Mouse (Mus musculus): ENCODE measurements around the gene Slc38a4. TPM values are rescaled to one million over a fixed set of nuclear protein-coding genes. Genes with fewer than 3 reads are reported as not detected.

Slc38a4 gene
- polyA plus RNA-seq, 1 experiment from 2014 or later, result 8.5 TPM

- no peak for ATAC-seq (ENCODE audit: low read depth)
- H3K4me1 ChIP-seq (replicated peaks), result peaks cover 16% of the 10 kb centered on the region; the same call in 1 of the 2 replicates
- H3K27me3 ChIP-seq, result peaks cover 7% of the 10 kb centered on the region; the same call in 1 of the 2 replicates
- H3K4me3 ChIP-seq, result no peak overlapping the region
- no peak overlapping the region for H3K27ac ChIP-seq (replicated peaks)
- no peaks in the 10 kb centered on the region for H3K36me3 ChIP-seq
- H3K9me3 ChIP-seq, result peaks cover 8% of the 10 kb centered on the region; the same call in 1 of the 2 replicates
- H3K9ac ChIP-seq, result no peak overlapping the region
- no peak overlapping the region for H3K4me2 ChIP-seq
- WGBS, result 61% methylated on average over 10 of the region's 10 CpGs
Observed at GRCm38 (mm10) chr15:97050011-97050410, 5.7 kb downstream of the Slc38a4 start.

GRCm38 (mm10) chr15:97049281-97049841 lies 6.4 kb downstream of the Slc38a4 start:
- Histone ChIP-seq H3K36me3 (no peaks in the 10 kb centered on the region), H3K4me2 (no peak overlapping the region), H3K27ac (replicated peaks) (no peak overlapping the region), H3K4me1 (replicated peaks) (peaks cover 10% of the 10 kb centered on the region; the same call in 1 of the 2 replicates), H3K9ac (no peak overlapping the region), H3K4me3 (no peak overlapping the region), H3K9me3 (peaks cover 4% of the 10 kb centered on the region; the same call in 1 of the 2 replicates), H3K27me3 (0 out of 2 replicates have a peak, but pooled peaks cover 3% of the 10 kb centered on the region)
- no peak for ATAC-seq (ENCODE audit: low read depth)
- WGBS, result 57% methylated on average over 11 of the region's 11 CpGs

GRCm38 (mm10) chr15:97048267-97048666 lies 7.5 kb downstream of the Slc38a4 start:
- 0 out of 2 replicates have a peak, but pooled peaks cover 8% of the 10 kb centered on the region for H3K4me1 ChIP-seq (replicated peaks)
- H3K9me3 ChIP-seq, result no peaks in the 10 kb centered on the region
- no peak overlapping the region for H3K4me3 ChIP-seq
- H3K36me3 ChIP-seq, result no peaks in the 10 kb centered on the region
- no peaks in the 10 kb centered on the region for H3K27me3 ChIP-seq
- no peak overlapping the region for H3K27ac ChIP-seq (replicated peaks)
- 84% methylated on average over 5 of the region's 5 CpGs for WGBS
- no peak for ATAC-seq (ENCODE audit: low read depth)
- no peak overlapping the region for H3K4me2 ChIP-seq
- H3K9ac ChIP-seq, result no peak overlapping the region

GRCm38 (mm10) chr15:97043921-97044320 lies 11.8 kb downstream of the Slc38a4 start:
- Histone ChIP-seq H3K4me1 (replicated peaks) (no peaks in the 10 kb centered on the region), H3K27ac (replicated peaks) (no peak overlapping the region), H3K9ac (no peak overlapping the region), H3K9me3 (no peaks in the 10 kb centered on the region), H3K36me3 (no peaks in the 10 kb centered on the region), H3K4me2 (no peak overlapping the region), H3K4me3 (no peak overlapping the region), H3K27me3 (no peaks in the 10 kb centered on the region)
- ATAC-seq (ENCODE audit: low read depth), result no peak
- WGBS, result 89% methylated on average over 13 of the region's 13 CpGs

GRCm38 (mm10) chr15:97042001-97042491 lies 13.7 kb downstream of the Slc38a4 start:
- Histone ChIP-seq H3K36me3 (no peaks in the 10 kb centered on the region), H3K4me2 (no peak overlapping the region), H3K27ac (replicated peaks) (no peak overlapping the region), H3K4me3 (no peak overlapping the region), H3K9ac (no peak overlapping the region), H3K9me3 (no peaks in the 10 kb centered on the region), H3K4me1 (replicated peaks) (no peaks in the 10 kb centered on the region), H3K27me3 (no peaks in the 10 kb centered on the region)
- ATAC-seq (ENCODE audit: low read depth), result no peak
- WGBS, result 74% methylated on average over 7 of the region's 7 CpGs

GRCm38 (mm10) chr15:97041182-97041581 lies 14.6 kb downstream of the Slc38a4 start:
- Histone ChIP-seq H3K9ac (no peak overlapping the region), H3K4me3 (no peak overlapping the region), H3K27me3 (no peaks in the 10 kb centered on the region), H3K36me3 (no peaks in the 10 kb centered on the region), H3K4me2 (no peak overlapping the region), H3K27ac (replicated peaks) (no peak overlapping the region), H3K9me3 (no peaks in the 10 kb centered on the region), H3K4me1 (replicated peaks) (no peaks in the 10 kb centered on the region)
- no peak for ATAC-seq (ENCODE audit: low read depth)
- WGBS, result 93% methylated on average over 9 of the region's 9 CpGs

GRCm38 (mm10) chr15:97037710-97038109 lies 18.0 kb downstream of the Slc38a4 start:
- H3K36me3 ChIP-seq, result no peaks in the 10 kb centered on the region
- no peak overlapping the region for H3K4me3 ChIP-seq
- H3K4me2 ChIP-seq, result no peak overlapping the region
- 91% methylated on average over 8 of the region's 8 CpGs for WGBS
- no peaks in the 10 kb centered on the region for H3K4me1 ChIP-seq (replicated peaks)
- H3K9me3 ChIP-seq, result no peaks in the 10 kb centered on the region
- H3K9ac ChIP-seq, result no peak overlapping the region
- H3K27me3 ChIP-seq, result no peaks in the 10 kb centered on the region
- H3K27ac ChIP-seq (replicated peaks), result no peak overlapping the region
- no peak for ATAC-seq (ENCODE audit: low read depth)

- H3K27me3 ChIP-seq, result no peaks in the 10 kb centered on the region
- ATAC-seq (ENCODE audit: low read depth), result no peak
- no peaks in the 10 kb centered on the region for H3K36me3 ChIP-seq
- no peaks in the 10 kb centered on the region for H3K9me3 ChIP-seq
- H3K4me2 ChIP-seq, result no peak overlapping the region
- H3K4me1 ChIP-seq (replicated peaks), result no peaks in the 10 kb centered on the region
- H3K9ac ChIP-seq, result no peak overlapping the region
- H3K27ac ChIP-seq (replicated peaks), result no peak overlapping the region
- 84% methylated on average over 6 of the region's 6 CpGs for WGBS
- no peak overlapping the region for H3K4me3 ChIP-seq
Observed at GRCm38 (mm10) chr15:97035892-97036291, 19.9 kb downstream of the Slc38a4 start.

GRCm38 (mm10) chr15:97033485-97033991 lies 22.2 kb downstream of the Slc38a4 start:
- Histone ChIP-seq H3K27ac (replicated peaks) (no peak overlapping the region), H3K9me3 (no peaks in the 10 kb centered on the region), H3K9ac (no peak overlapping the region), H3K27me3 (no peaks in the 10 kb centered on the region), H3K4me1 (replicated peaks) (no peaks in the 10 kb centered on the region), H3K36me3 (no peaks in the 10 kb centered on the region), H3K4me2 (no peak overlapping the region), H3K4me3 (no peak overlapping the region)
- 50% methylated on average over 9 of the region's 9 CpGs for WGBS
- no peak for ATAC-seq (ENCODE audit: low read depth)

- Histone ChIP-seq H3K4me2 (no peak overlapping the region), H3K4me3 (no peak overlapping the region), H3K27me3 (no peaks in the 10 kb centered on the region), H3K27ac (replicated peaks) (no peak overlapping the region), H3K36me3 (no peaks in the 10 kb centered on the region), H3K9me3 (no peaks in the 10 kb centered on the region), H3K9ac (no peak overlapping the region), H3K4me1 (replicated peaks) (no peaks in the 10 kb centered on the region)
- WGBS, result 81% methylated on average over 5 of the region's 5 CpGs
- ATAC-seq (ENCODE audit: low read depth), result no peak
Observed at GRCm38 (mm10) chr15:97031886-97032285, 23.9 kb downstream of the Slc38a4 start.

- H3K4me1 ChIP-seq (replicated peaks), result no peaks in the 10 kb centered on the region
- no peak overlapping the region for H3K4me3 ChIP-seq
- H3K27ac ChIP-seq (replicated peaks), result no peak overlapping the region
- H3K36me3 ChIP-seq, result no peaks in the 10 kb centered on the region
- 91% methylated on average over 10 of the region's 10 CpGs for WGBS
- H3K27me3 ChIP-seq, result no peaks in the 10 kb centered on the region
- H3K9ac ChIP-seq, result no peak overlapping the region
- no peak overlapping the region for H3K4me2 ChIP-seq
- H3K9me3 ChIP-seq, result no peaks in the 10 kb centered on the region
- no peak for ATAC-seq (ENCODE audit: low read depth)
Observed at GRCm38 (mm10) chr15:97030984-97031492, 24.7 kb downstream of the Slc38a4 start.

GRCm38 (mm10) chr15:97030136-97030535 lies 25.6 kb downstream of the Slc38a4 start:
- WGBS, result 89% methylated on average over 4 of the region's 4 CpGs
- no peaks in the 10 kb centered on the region for H3K27me3 ChIP-seq
- H3K4me3 ChIP-seq, result no peak overlapping the region
- H3K9me3 ChIP-seq, result no peaks in the 10 kb centered on the region
- H3K36me3 ChIP-seq, result no peaks in the 10 kb centered on the region
- ATAC-seq (ENCODE audit: low read depth), result no peak
- H3K9ac ChIP-seq, result no peak overlapping the region
- no peaks in the 10 kb centered on the region for H3K4me1 ChIP-seq (replicated peaks)
- H3K27ac ChIP-seq (replicated peaks), result no peak overlapping the region
- H3K4me2 ChIP-seq, result no peak overlapping the region

All from neural tube, embryonic 13.5 days (tissue).